ENCODE assay signal across 9 mouse cellular contexts in genomic region chr12:112940710-112941109, GRCm38 (mm10). TPM values are rescaled to one million over a fixed set of nuclear protein-coding genes. Genes with fewer than 3 reads are reported as not detected.
A peak's percentile ranks its signal among the peaks of the same experiment; 100 is the strongest.
DNase-seq lines count a peak whose midpoint lies in the region; ATAC-seq lines count a peak whose summit lies in the region.
"Had no signal": no experiment of that assay in that cellular context is flagged by ENCODE, and none has a peak within 500 bp of the region (broad histone marks: within the 10 kb centered on the region; RNA-seq: fewer than 3 reads in every experiment).

No protein-coding gene starts in this region.

- H3K4me2 ChIP-seq in forebrain, embryonic 15.5 days (replicated peaks), result no peak overlapping the region
- H3K4me2 ChIP-seq in lung, embryonic 16.5 days (ENCODE audit: low read depth, low read length), result peak overlapping the region; percentile 85; the same call in 1 of the 2 replicates
- H3K4me2 ChIP-seq in hindbrain, embryonic 12.5 days (replicated peaks), result 0 out of 2 replicates have a peak overlapping the region, but pooled peaks have one; percentile 56
- peak overlapping the region; percentile 74; the same call in 1 of the 2 replicates for H3K4me2 ChIP-seq in limb, embryonic 15.5 days

- DNase-seq in forebrain, embryonic 10.5 days (ENCODE audit: extremely low spot score, low spot score), result no peak
- DNase-seq in lung, postnatal 25 days (ENCODE audit: low spot score), result no peak
- DNase-seq in right cerebral cortex, adult 2 months (ENCODE audit: low spot score in 2 of 2), result no peak
- DNase-seq: gastrocnemius, postnatal 36 days had no signal

- H3K4me3 ChIP-seq in forebrain, embryonic 10.5 days, result peak overlapping the region; percentile 88
- no peak overlapping the region for H3K4me3 ChIP-seq in forebrain, embryonic 15.5 days
- H3K4me3 ChIP-seq in lung, embryonic 16.5 days (ENCODE audit: low read length), result no peak overlapping the region
- H3K4me3 ChIP-seq in hindbrain, embryonic 12.5 days, result no peak overlapping the region
- no peak overlapping the region for H3K4me3 ChIP-seq in limb, embryonic 15.5 days

- peaks cover 51% of the 10 kb centered on the region for H3K4me1 ChIP-seq in forebrain, embryonic 10.5 days
- H3K4me1 ChIP-seq in forebrain, embryonic 15.5 days, result peaks cover 20% of the 10 kb centered on the region
- peaks cover 24% of the 10 kb centered on the region for H3K4me1 ChIP-seq in lung, embryonic 16.5 days (replicated peaks; ENCODE audit: control insufficient read depth, insufficient read depth, low read length)
- peaks cover 44% of the 10 kb centered on the region for H3K4me1 ChIP-seq in hindbrain, embryonic 12.5 days
- H3K4me1 ChIP-seq in limb, embryonic 15.5 days, result peaks cover 33% of the 10 kb centered on the region

- H3K9me3 ChIP-seq in forebrain, embryonic 10.5 days, result no peaks in the 10 kb centered on the region
- H3K9me3 ChIP-seq in forebrain, embryonic 15.5 days, result no peaks in the 10 kb centered on the region
- H3K9me3 ChIP-seq in lung, embryonic 16.5 days (ENCODE audit: control insufficient read depth, low read length), result no peaks in the 10 kb centered on the region
- no peaks in the 10 kb centered on the region for H3K9me3 ChIP-seq in hindbrain, embryonic 12.5 days (replicated peaks)
- H3K9me3 ChIP-seq in limb, embryonic 15.5 days, result no peaks in the 10 kb centered on the region

- no peaks in the 10 kb centered on the region; the same call in 1 of the 2 replicates for H3K36me3 ChIP-seq in forebrain, embryonic 10.5 days (replicated peaks)
- no peaks in the 10 kb centered on the region for H3K36me3 ChIP-seq in forebrain, embryonic 15.5 days
- H3K36me3 ChIP-seq in lung, embryonic 16.5 days (ENCODE audit: control insufficient read depth, insufficient read depth, low read length), result no peaks in the 10 kb centered on the region
- no peaks in the 10 kb centered on the region for H3K36me3 ChIP-seq in hindbrain, embryonic 12.5 days
- no peaks in the 10 kb centered on the region for H3K36me3 ChIP-seq in limb, embryonic 15.5 days

- H3K27ac ChIP-seq in forebrain, embryonic 10.5 days, result no peak overlapping the region
- H3K27ac ChIP-seq in forebrain, embryonic 15.5 days (replicated peaks), result no peak overlapping the region
- H3K27ac ChIP-seq in lung, embryonic 16.5 days (ENCODE audit: low read length), result peak overlapping the region; percentile 86
- no peak overlapping the region for H3K27ac ChIP-seq in hindbrain, embryonic 12.5 days
- H3K27ac ChIP-seq in limb, embryonic 15.5 days, result 0 out of 2 replicates have a peak overlapping the region, but pooled peaks have one; percentile 17

- no peak for ATAC-seq in forebrain, embryonic 15.5 days (replicated peaks)
- ATAC-seq in lung, embryonic 16.5 days (ENCODE audit: low read depth), result no peak
- no peak for ATAC-seq in hindbrain, embryonic 12.5 days (ENCODE audit: low FRiP score)
- no peak for ATAC-seq in limb, embryonic 15.5 days (ENCODE audit: insufficient number of reproducible peaks, low FRiP score, low TSS enrichment, low read depth)
- no peak for ATAC-seq in megakaryocyte progenitor cell, adult 5-6 weeks (replicated peaks; ENCODE audit: poor library complexity)

- no peak overlapping the region for H3K9ac ChIP-seq in forebrain, embryonic 15.5 days (replicated peaks)
- H3K9ac ChIP-seq in lung, embryonic 16.5 days (ENCODE audit: low read length), result 0 out of 2 replicates have a peak overlapping the region, but pooled peaks have one; percentile 23
- no peak overlapping the region for H3K9ac ChIP-seq in hindbrain, embryonic 12.5 days
- no peak overlapping the region for H3K9ac ChIP-seq in limb, embryonic 15.5 days

- H3K27me3 ChIP-seq in forebrain, embryonic 10.5 days (ENCODE audit: poor library complexity, severe bottlenecking), result peaks cover 18% of the 10 kb centered on the region
- no peaks in the 10 kb centered on the region for H3K27me3 ChIP-seq in forebrain, embryonic 15.5 days
- H3K27me3 ChIP-seq in lung, embryonic 16.5 days (ENCODE audit: control insufficient read depth, insufficient read depth, low read depth, low read length), result no peaks in the 10 kb centered on the region
- no peaks in the 10 kb centered on the region for H3K27me3 ChIP-seq in hindbrain, embryonic 12.5 days
- H3K27me3 ChIP-seq in limb, embryonic 15.5 days, result no peaks in the 10 kb centered on the region

- WGBS in forebrain, embryonic 10.5 days, result 83% methylated on average over 9 of the region's 9 CpGs
- whole genome bisulfite sequencing in forebrain, embryonic 15.5 days, result 77% methylated on average over 9 of the region's 9 CpGs
- 71% methylated on average over 9 of the region's 9 CpGs for WGBS in lung, embryonic 16.5 days
- WGBS in hindbrain, embryonic 12.5 days, result 83% methylated on average over 9 of the region's 9 CpGs
- WGBS in limb, embryonic 15.5 days, result 61% methylated on average over 9 of the region's 9 CpGs

RNA-seq across cellular contexts. Expression of gene Nudt14, which starts 1.2 kb away (rescaled TPM):
- 61.4 and 70.4 TPM in 2 replicates for polyA plus RNA-seq in forebrain, embryonic 10.5 days (2016; fragmentation: Nextera tagmentation; extraction: Ambion mirVana)
- 59.0 and 63.2 TPM in 2 replicates for polyA plus RNA-seq in forebrain, embryonic 15.5 days (2015; fragmentation: Nextera tagmentation; extraction: Ambion mirVana)
- polyA plus RNA-seq in lung, embryonic 16.5 days (2015; fragmentation: Nextera tagmentation; extraction: Ambion mirVana), result 109 and 121 TPM in 2 replicates
- polyA plus RNA-seq in hindbrain, embryonic 12.5 days (2016; fragmentation: Nextera tagmentation; extraction: Ambion mirVana), result 51.5 and 65.9 TPM in 2 replicates
- 70.5 and 71.2 TPM in 2 replicates for polyA plus RNA-seq in limb, embryonic 15.5 days (2015; fragmentation: Nextera tagmentation; extraction: Ambion mirVana)
- total RNA-seq in megakaryocyte progenitor cell, adult 5-6 weeks (2015), result 12.6 and 13.4 TPM in 2 replicates
- total RNA-seq in megakaryocyte progenitor cell, adult 5-6 weeks (2017), result 14.8 TPM in 2 replicates

RNA-seq across cellular contexts. Expression of gene Jag2, which starts 11.1 kb away (rescaled TPM):
- polyA plus RNA-seq in forebrain, embryonic 10.5 days (2016; fragmentation: Nextera tagmentation; extraction: Ambion mirVana), result 2.3 and 3.8 TPM in 2 replicates
- polyA plus RNA-seq in forebrain, embryonic 15.5 days (2015; fragmentation: Nextera tagmentation; extraction: Ambion mirVana), result 8.3 and 9.1 TPM in 2 replicates
- 5.6 and 6.5 TPM in 2 replicates for polyA plus RNA-seq in lung, embryonic 16.5 days (2015; fragmentation: Nextera tagmentation; extraction: Ambion mirVana)
- polyA plus RNA-seq in hindbrain, embryonic 12.5 days (2016; fragmentation: Nextera tagmentation; extraction: Ambion mirVana), result 9.4 and 10.3 TPM in 2 replicates
- polyA plus RNA-seq in limb, embryonic 15.5 days (2015; fragmentation: Nextera tagmentation; extraction: Ambion mirVana), result 10.3 and 11.6 TPM in 2 replicates
- total RNA-seq in megakaryocyte progenitor cell, adult 5-6 weeks (2015), result 0.64 and 0.78 TPM in 2 replicates
- total RNA-seq in megakaryocyte progenitor cell, adult 5-6 weeks (2017), result 2.4 and 4.5 TPM in 2 replicates

RNA-seq across cellular contexts. Expression of gene Btbd6, which starts 35.6 kb away (rescaled TPM):
- 22.4 and 24.2 TPM in 2 replicates for polyA plus RNA-seq in forebrain, embryonic 10.5 days (2016; fragmentation: Nextera tagmentation; extraction: Ambion mirVana)
- polyA plus RNA-seq in forebrain, embryonic 15.5 days (2015; fragmentation: Nextera tagmentation; extraction: Ambion mirVana), result 46.1 and 48.1 TPM in 2 replicates
- 23.8 and 26.2 TPM in 2 replicates for polyA plus RNA-seq in lung, embryonic 16.5 days (2015; fragmentation: Nextera tagmentation; extraction: Ambion mirVana)
- 34.5 and 34.8 TPM in 2 replicates for polyA plus RNA-seq in hindbrain, embryonic 12.5 days (2016; fragmentation: Nextera tagmentation; extraction: Ambion mirVana)
- 25.4 and 26.3 TPM in 2 replicates for polyA plus RNA-seq in limb, embryonic 15.5 days (2015; fragmentation: Nextera tagmentation; extraction: Ambion mirVana)
- 7.7 and 9.5 TPM in 2 replicates for total RNA-seq in megakaryocyte progenitor cell, adult 5-6 weeks (2015)
- 5.2 and 6.4 TPM in 2 replicates for total RNA-seq in megakaryocyte progenitor cell, adult 5-6 weeks (2017)

RNA-seq across cellular contexts. Expression of gene Brf1, which starts 59.8 kb away (rescaled TPM):
- 50.8 and 58.1 TPM in 2 replicates for polyA plus RNA-seq in forebrain, embryonic 10.5 days (2016; fragmentation: Nextera tagmentation; extraction: Ambion mirVana)
- polyA plus RNA-seq in forebrain, embryonic 15.5 days (2015; fragmentation: Nextera tagmentation; extraction: Ambion mirVana), result 67.3 and 67.7 TPM in 2 replicates
- 55.5 TPM in 2 replicates for polyA plus RNA-seq in lung, embryonic 16.5 days (2015; fragmentation: Nextera tagmentation; extraction: Ambion mirVana)
- polyA plus RNA-seq in hindbrain, embryonic 12.5 days (2016; fragmentation: Nextera tagmentation; extraction: Ambion mirVana), result 72.4 and 75.5 TPM in 2 replicates
- 57.1 and 61.7 TPM in 2 replicates for polyA plus RNA-seq in limb, embryonic 15.5 days (2015; fragmentation: Nextera tagmentation; extraction: Ambion mirVana)
- total RNA-seq in megakaryocyte progenitor cell, adult 5-6 weeks (2015), result 24.0 and 29.3 TPM in 2 replicates
- 27.2 and 39.0 TPM in 2 replicates for total RNA-seq in megakaryocyte progenitor cell, adult 5-6 weeks (2017)

Comparison
In these comparisons a context has a peak if more than half of its experiments do, and no peak if none do; other contexts are left out.
1. H3K27ac ChIP-seq: peak in lung, embryonic 16.5 days (single experiment) and limb, embryonic 15.5 days (single experiment); none in forebrain, embryonic 10.5 days (single experiment), forebrain, embryonic 15.5 days (single experiment) and hindbrain, embryonic 12.5 days (single experiment).